In the genomic region with DNA sequence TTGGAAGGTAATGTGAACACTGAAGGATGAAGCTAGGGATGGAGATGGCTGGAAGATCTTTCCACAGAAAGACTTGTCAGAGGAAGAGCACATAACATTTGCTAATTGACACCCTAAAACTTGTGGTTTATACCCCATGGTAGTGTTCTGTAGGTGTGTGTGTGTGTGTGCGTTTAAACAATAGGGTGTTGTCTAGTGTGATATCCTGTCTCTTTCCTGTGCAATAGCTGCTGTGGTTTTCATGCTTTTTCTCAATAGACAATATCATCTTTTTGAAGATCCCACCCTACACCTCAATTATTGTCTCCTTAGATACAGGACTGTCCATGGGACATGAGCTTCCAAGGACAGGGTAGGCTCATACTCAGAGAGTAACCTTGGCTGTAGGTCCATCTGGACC, we compare ENCODE assay signal across 21 mouse cellular contexts.
DNase-seq lines count a peak whose midpoint lies in the region; ATAC-seq lines count a peak whose summit lies in the region.
"Had no signal": no experiment of that assay in that cellular context is flagged by ENCODE, and none has a peak within 500 bp of the region (broad histone marks: within the 10 kb centered on the region; RNA-seq: fewer than 3 reads in every experiment).

No protein-coding gene starts in this region.

- H3K27ac ChIP-seq in kidney, embryonic 16.5 days (ENCODE audit: low read length): no peak overlapping the region
- H3K27ac ChIP-seq: embryonic facial prominence, embryonic 10.5 days; forebrain, embryonic 13.5 days; heart, adult 2 months; heart, embryonic 15.5 days; hindbrain, embryonic 15.5 days had no signal

- DNase-seq in CD4-positive helper T cell, adult 2 months (ENCODE audit: low read depth, low spot score): peak; percentile 77
- peak; percentile 60 for DNase-seq in T-cell, adult 2 months (ENCODE audit: low spot score)
- DNase-seq in urinary bladder, postnatal 10 days (ENCODE audit: low spot score): no peak
- no peak for DNase-seq in cerebellum, adult 9-10 months
- DNase-seq: adrenal gland, postnatal 14 days; cerebellum, adult 11-12 months; cerebellum, adult 9-11 months; cerebellum, postnatal 36 days; forebrain, postnatal 0 days; gastrocnemius, postnatal 14 days; heart, adult 2 months; heart, postnatal 14 days had no signal

- no peaks in the 10 kb centered on the region for H3K4me1 ChIP-seq in kidney, embryonic 16.5 days (ENCODE audit: insufficient read depth, low read length)
- H3K4me1 ChIP-seq: embryonic facial prominence, embryonic 10.5 days; forebrain, embryonic 13.5 days; heart, embryonic 15.5 days; hindbrain, embryonic 15.5 days had no signal

- WGBS in kidney, embryonic 16.5 days: 76% methylated on average over 1 of the region's 1 CpGs

- no peak overlapping the region for H3K9ac ChIP-seq in kidney, embryonic 16.5 days (replicated peaks; ENCODE audit: low read length)
- H3K9ac ChIP-seq: forebrain, embryonic 13.5 days; forebrain, postnatal 0 days; heart, embryonic 15.5 days; hindbrain, embryonic 15.5 days had no signal

- no peak overlapping the region for H3K4me3 ChIP-seq in kidney, embryonic 16.5 days (ENCODE audit: low read length)
- H3K4me3 ChIP-seq: embryonic facial prominence, embryonic 10.5 days; forebrain, embryonic 13.5 days; heart, adult 2 months; heart, embryonic 15.5 days; hindbrain, embryonic 15.5 days had no signal

- no peaks in the 10 kb centered on the region for H3K9me3 ChIP-seq in kidney, embryonic 16.5 days (ENCODE audit: low read length)
- H3K9me3 ChIP-seq: embryonic facial prominence, embryonic 10.5 days; forebrain, embryonic 13.5 days; heart, embryonic 15.5 days; hindbrain, embryonic 15.5 days had no signal

- H3K27me3 ChIP-seq in kidney, embryonic 16.5 days (ENCODE audit: insufficient read depth, low read length): no peaks in the 10 kb centered on the region
- H3K27me3 ChIP-seq: forebrain, embryonic 13.5 days; heart, embryonic 15.5 days; hindbrain, embryonic 15.5 days had no signal

- H3K36me3 ChIP-seq in kidney, embryonic 16.5 days (ENCODE audit: insufficient read depth, low read length): no peaks in the 10 kb centered on the region
- H3K36me3 ChIP-seq: embryonic facial prominence, embryonic 10.5 days; G1E; heart, embryonic 15.5 days; hindbrain, embryonic 15.5 days had no signal

- ATAC-seq in megakaryocyte, adult 5-6 weeks (ENCODE audit: poor library complexity, severe bottlenecking): peak; percentile 60
- 0 out of 2 replicates have a peak, but pooled peaks have one; percentile 19 for ATAC-seq in neutrophil, adult 5-6 weeks (ENCODE audit: extremely low read depth, insufficient number of reproducible peaks, low FRiP score, poor library complexity, severe bottlenecking)
- ATAC-seq in kidney, embryonic 16.5 days (ENCODE audit: low FRiP score, low TSS enrichment): no peak
- ATAC-seq: forebrain, embryonic 13.5 days; forebrain, postnatal 0 days had no signal

- H3K4me2 ChIP-seq in kidney, embryonic 16.5 days (replicated peaks; ENCODE audit: low read depth, low read length): no peak overlapping the region
- H3K4me2 ChIP-seq: forebrain, embryonic 13.5 days; heart, embryonic 11.5 days; heart, embryonic 15.5 days; hindbrain, embryonic 15.5 days had no signal

Comparison
In these comparisons a context has a peak if more than half of its experiments do, and no peak if none do; other contexts are left out.
1. DNase-seq: peak in CD4-positive helper T cell, adult 2 months (single experiment) and T-cell, adult 2 months (single experiment); none in urinary bladder, postnatal 10 days (single experiment) and cerebellum, adult 9-10 months (single experiment).